Mouse (Mus musculus) kidney, postnatal 0 days (tissue): ENCODE results near the gene Prmt1. TPM values are rescaled to one million over a fixed set of nuclear protein-coding genes. Genes with fewer than 3 reads are reported as not detected.

Experiments
- ATAC-seq: fragments of 200-750 bp; cut with Nextera tagmentation; replicated peaks from 2 replicates; pipeline ENCODE4 v1.8.0; 2017; ENCODE audit warnings: low read depth, moderate number of reproducible peaks, moderate TSS enrichment, moderate library complexity; ENCODE audit not compliant: low FRiP score
- DNase-seq: peaks from one replicate; pipeline ENCODE4 v3.0.0-alpha.2; 2016; ENCODE audit warnings: low spot score
- H3K27ac ChIP-seq: fragments of 300-500 bp; sonication (generic); 2 replicates; pipeline ENCODE4 v1.5.1; 2014; ENCODE audit warnings: mild to moderate bottlenecking
- H3K27me3 ChIP-seq: fragments of 300-500 bp; sonication (generic); 2 replicates; pipeline ENCODE4 v1.6.1; 2014; ENCODE audit warnings: low read length, mixed read lengths; ENCODE audit not compliant: insufficient read depth
- H3K36me3 ChIP-seq: fragments of 300-500 bp; sonication (generic); 2 replicates; pipeline ENCODE4 v1.6.1; 2014; ENCODE audit warnings: low read length, mixed read lengths; ENCODE audit not compliant: insufficient read depth
- H3K4me1 ChIP-seq: fragments of 300-500 bp; sonication (generic); replicated peaks from 2 replicates; pipeline ENCODE4 v1.6.1; 2014; ENCODE audit warnings: antibody characterized with exemption, low read length, mixed read lengths; ENCODE audit not compliant: insufficient read depth
- H3K4me2 ChIP-seq: fragments of 300-500 bp; sonication (generic); 2 replicates; pipeline ENCODE4 v1.6.1; 2014; ENCODE audit warnings: mild to moderate bottlenecking, low read length, moderate library complexity, mixed read lengths
- H3K4me3 ChIP-seq: fragments of 300-500 bp; sonication (generic); replicated peaks from 2 replicates; pipeline ENCODE4 v1.5.1; 2014; ENCODE audit warnings: low read depth, low read length
- H3K9ac ChIP-seq: fragments of 300-500 bp; sonication (generic); 2 replicates; pipeline ENCODE4 v1.6.1; 2014; ENCODE audit warnings: low read depth, low read length
- H3K9me3 ChIP-seq: fragments of 300-500 bp; sonication (generic); replicated peaks from 2 replicates; pipeline ENCODE4 v1.6.1; 2016; ENCODE audit warnings: low read length, inconsistent platforms, mixed read lengths
- CTCF ChIP-seq: IDR thresholded peaks from 2 replicates; pipeline ENCODE4 v1.5.1; 2016; ENCODE audit warnings: antibody characterized with exemption, low read depth, mild to moderate bottlenecking, moderate library complexity
- WGBS: fragments of 180-500 bp; shearing (Covaris S2); extraction: QIAGEN DNeasy Blood & Tissue Kit; methylation state at CpG from one replicate; pipeline ENCODE4 v1.1.7; 2014; 5-methylcytosine and 5-hydroxymethylcytosine counted together
- polyA plus RNA-seq: library from polyadenylated mRNA; unstranded; fragments of >200 nt; fragmentation: Nextera tagmentation; extraction: Ambion mirVana; gene quantifications from 2 replicates; pipeline ENCODE4 v1.2.1, GENCODE M21; 2015

Gene Prmt1
- polyA plus RNA-seq, 1 experiment from 2014 or later = 414 TPM

- Histone ChIP-seq H3K27ac (no peak overlapping the region), H3K9me3 (no peaks in the 10 kb centered on the region), H3K9ac (no peak overlapping the region), H3K36me3 (peaks cover 38% of the 10 kb centered on the region), H3K4me2 (no peak overlapping the region), H3K27me3 (no peaks in the 10 kb centered on the region), H3K4me1 (peaks cover 11% of the 10 kb centered on the region; the same call in 1 of the 2 replicates), H3K4me3 (no peak overlapping the region)
- ATAC-seq (no peak), DNase-seq (no peak)
- 93% methylated on average over 16 of the region's 16 CpGs for WGBS
- TF ChIP-seq CTCF = no peak
Observed at GRCm38 (mm10) chr7:45013366-45014095, 27.2 kb upstream of the Prmt1 start.

- Histone ChIP-seq H3K9me3 (no peaks in the 10 kb centered on the region), H3K4me2 (no peak overlapping the region), H3K27ac (no peak overlapping the region), H3K36me3 (peaks cover 45% of the 10 kb centered on the region), H3K27me3 (no peaks in the 10 kb centered on the region), H3K4me1 (peaks cover 7% of the 10 kb centered on the region; the same call in 1 of the 2 replicates), H3K9ac (no peak overlapping the region), H3K4me3 (no peak overlapping the region)
- WGBS = 87% methylated on average over 4 of the region's 4 CpGs
- no peak for ATAC-seq
- DNase-seq = no peak
- no peak for TF ChIP-seq CTCF
Observed at GRCm38 (mm10) chr7:45012824-45013223, 26.5 kb upstream of the Prmt1 start.

GRCm38 (mm10) chr7:45012011-45012410 lies 25.6 kb upstream of the Prmt1 start:
- Histone ChIP-seq H3K4me3 (no peak overlapping the region), H3K36me3 (peaks cover 53% of the 10 kb centered on the region), H3K9me3 (no peaks in the 10 kb centered on the region), H3K27ac (no peak overlapping the region), H3K27me3 (no peaks in the 10 kb centered on the region), H3K4me1 (peaks cover 7% of the 10 kb centered on the region; the same call in 1 of the 2 replicates), H3K9ac (no peak overlapping the region), H3K4me2 (no peak overlapping the region)
- ATAC-seq (no peak), DNase-seq (no peak)
- WGBS = 100% methylated on average over 6 of the region's 6 CpGs
- no peak for TF ChIP-seq CTCF

GRCm38 (mm10) chr7:45008411-45008810 lies 22.0 kb upstream of the Prmt1 start:
- Histone ChIP-seq H3K9me3 (no peaks in the 10 kb centered on the region), H3K27me3 (no peaks in the 10 kb centered on the region), H3K4me3 (no peak overlapping the region), H3K4me2 (no peak overlapping the region), H3K4me1 (0 out of 2 replicates have a peak, but pooled peaks cover 3% of the 10 kb centered on the region), H3K27ac (no peak overlapping the region), H3K36me3 (peaks cover 84% of the 10 kb centered on the region), H3K9ac (no peak overlapping the region)
- TF ChIP-seq CTCF = no peak
- 93% methylated on average over 19 of the region's 19 CpGs for WGBS
- no peak for DNase-seq
- ATAC-seq = no peak

GRCm38 (mm10) chr7:45007846-45008245 lies 21.5 kb upstream of the Prmt1 start:
- Histone ChIP-seq H3K4me1 (0 out of 2 replicates have a peak, but pooled peaks cover 3% of the 10 kb centered on the region), H3K27me3 (no peaks in the 10 kb centered on the region), H3K36me3 (peaks cover 85% of the 10 kb centered on the region), H3K9me3 (no peaks in the 10 kb centered on the region), H3K9ac (no peak overlapping the region), H3K4me3 (no peak overlapping the region), H3K27ac (no peak overlapping the region), H3K4me2 (no peak overlapping the region)
- DNase-seq (no peak), ATAC-seq (no peak)
- TF ChIP-seq CTCF = no peak
- WGBS = 95% methylated on average over 30 of the region's 30 CpGs

- Histone ChIP-seq H3K27me3 (no peaks in the 10 kb centered on the region), H3K27ac (no peak overlapping the region), H3K4me1 (0 out of 2 replicates have a peak, but pooled peaks cover 3% of the 10 kb centered on the region), H3K36me3 (peaks cover 85% of the 10 kb centered on the region), H3K9me3 (no peaks in the 10 kb centered on the region), H3K4me2 (no peak overlapping the region), H3K4me3 (no peak overlapping the region), H3K9ac (no peak overlapping the region)
- no peak for DNase-seq
- TF ChIP-seq CTCF = no peak
- no peak for ATAC-seq
- WGBS = 95% methylated on average over 29 of the region's 29 CpGs
Observed at GRCm38 (mm10) chr7:45007141-45007540, 20.8 kb upstream of the Prmt1 start.
